Mouse (Mus musculus): ENCODE results near the gene 2010111I01Rik. TPM values are rescaled to one million over a fixed set of nuclear protein-coding genes. Genes with fewer than 3 reads are reported as not detected.

2010111I01Rik gene
- polyA plus RNA-seq, 1 experiment, result 117 TPM

GRCm38 (mm10) chr13:63112043-63112597 lies 147.4 kb downstream of the 2010111I01Rik start:
- H3K4me3 ChIP-seq (ENCODE audit: insufficient read depth, low read length), result no peak overlapping the region
- no peak for TF ChIP-seq POLR2A (IDR thresholded peaks at IDR 0.05; ENCODE audit: extremely low read depth, insufficient read depth, low read length)
- TF ChIP-seq CTCF (IDR thresholded peaks at IDR 0.05; ENCODE audit: extremely low read depth, insufficient read depth, low read length), result no peak
- H3K27ac ChIP-seq (ENCODE audit: insufficient read depth, low read length), result 0 out of 2 replicates have a peak overlapping the region, but pooled peaks have one; percentile 46

GRCm38 (mm10) chr13:63112598-63113372 lies 148.1 kb downstream of the 2010111I01Rik start:
- Histone ChIP-seq H3K27ac (ENCODE audit: insufficient read depth, low read length) (no peak overlapping the region), H3K4me3 (ENCODE audit: insufficient read depth, low read length) (no peak overlapping the region), H3K4me1 (ENCODE audit: control insufficient read depth, insufficient read depth, low read length) (peaks cover 12% of the 10 kb centered on the region)
- TF ChIP-seq POLR2A (IDR thresholded peaks at IDR 0.05; ENCODE audit: extremely low read depth, insufficient read depth, low read length), result no peak

More at GRCm38 (mm10) chr13:63112043-63112597, 147.4 kb downstream of the 2010111I01Rik start:
- peaks cover 12% of the 10 kb centered on the region for H3K4me1 ChIP-seq (ENCODE audit: control insufficient read depth, insufficient read depth, low read length)

- no peak overlapping the region for H3K4me3 ChIP-seq (ENCODE audit: insufficient read depth, low read length)
- TF ChIP-seq CTCF (IDR thresholded peaks at IDR 0.05; ENCODE audit: extremely low read depth, insufficient read depth, low read length) (no peak), POLR2A (IDR thresholded peaks at IDR 0.05; ENCODE audit: extremely low read depth, insufficient read depth, low read length) (no peak)
- peaks cover 8% of the 10 kb centered on the region for H3K4me1 ChIP-seq (ENCODE audit: control insufficient read depth, insufficient read depth, low read length)
- H3K27ac ChIP-seq (ENCODE audit: insufficient read depth, low read length), result no peak overlapping the region
These were observed 149.2 kb downstream of the 2010111I01Rik start for GRCm38 (mm10) chr13:63113881-63114301.

- H3K4me3 ChIP-seq (ENCODE audit: insufficient read depth, low read length), result no peak overlapping the region
- peaks cover 8% of the 10 kb centered on the region for H3K4me1 ChIP-seq (ENCODE audit: control insufficient read depth, insufficient read depth, low read length)
- H3K27ac ChIP-seq (ENCODE audit: insufficient read depth, low read length), result no peak overlapping the region
- TF ChIP-seq POLR2A (IDR thresholded peaks at IDR 0.05; ENCODE audit: extremely low read depth, insufficient read depth, low read length) (no peak), CTCF (IDR thresholded peaks at IDR 0.05; ENCODE audit: extremely low read depth, insufficient read depth, low read length) (no peak)
These were observed 150.6 kb downstream of the 2010111I01Rik start for GRCm38 (mm10) chr13:63115187-63115784.

- H3K27ac ChIP-seq (ENCODE audit: insufficient read depth, low read length), result no peak overlapping the region
- H3K4me1 ChIP-seq (ENCODE audit: control insufficient read depth, insufficient read depth, low read length), result peaks cover 1% of the 10 kb centered on the region; the same call in 1 of the 2 replicates
- TF ChIP-seq POLR2A (IDR thresholded peaks at IDR 0.05; ENCODE audit: extremely low read depth, insufficient read depth, low read length) (no peak), CTCF (IDR thresholded peaks at IDR 0.05; ENCODE audit: extremely low read depth, insufficient read depth, low read length) (no peak)
- H3K4me3 ChIP-seq (ENCODE audit: insufficient read depth, low read length), result no peak overlapping the region
These were observed 152.9 kb downstream of the 2010111I01Rik start for GRCm38 (mm10) chr13:63117495-63118184.

- no peak overlapping the region for H3K4me3 ChIP-seq (ENCODE audit: insufficient read depth, low read length)
- H3K27ac ChIP-seq (ENCODE audit: insufficient read depth, low read length), result no peak overlapping the region
- TF ChIP-seq POLR2A (IDR thresholded peaks at IDR 0.05; ENCODE audit: extremely low read depth, insufficient read depth, low read length) (no peak), CTCF (IDR thresholded peaks at IDR 0.05; ENCODE audit: extremely low read depth, insufficient read depth, low read length) (no peak)
These were observed 154.0 kb downstream of the 2010111I01Rik start for GRCm38 (mm10) chr13:63118682-63119081.

GRCm38 (mm10) chr13:63120296-63120695 lies 155.6 kb downstream of the 2010111I01Rik start:
- Histone ChIP-seq H3K27ac (ENCODE audit: insufficient read depth, low read length) (no peak overlapping the region), H3K4me3 (ENCODE audit: insufficient read depth, low read length) (no peak overlapping the region), H3K4me1 (ENCODE audit: control insufficient read depth, insufficient read depth, low read length) (no peaks in the 10 kb centered on the region)
- TF ChIP-seq CTCF (IDR thresholded peaks at IDR 0.05; ENCODE audit: extremely low read depth, insufficient read depth, low read length) (no peak), POLR2A (IDR thresholded peaks at IDR 0.05; ENCODE audit: extremely low read depth, insufficient read depth, low read length) (no peak)

More at GRCm38 (mm10) chr13:63118682-63119081, 154.0 kb downstream of the 2010111I01Rik start:
- no peaks in the 10 kb centered on the region for H3K4me1 ChIP-seq (ENCODE audit: control insufficient read depth, insufficient read depth, low read length)

GRCm38 (mm10) chr13:63121747-63122146 lies 157.1 kb downstream of the 2010111I01Rik start:
- Histone ChIP-seq H3K4me1 (ENCODE audit: control insufficient read depth, insufficient read depth, low read length) (no peaks in the 10 kb centered on the region), H3K27ac (ENCODE audit: insufficient read depth, low read length) (no peak overlapping the region), H3K4me3 (ENCODE audit: insufficient read depth, low read length) (no peak overlapping the region)
- TF ChIP-seq CTCF (IDR thresholded peaks at IDR 0.05; ENCODE audit: extremely low read depth, insufficient read depth, low read length), result no peak
- TF ChIP-seq POLR2A (IDR thresholded peaks at IDR 0.05; ENCODE audit: extremely low read depth, insufficient read depth, low read length), result no peak

GRCm38 (mm10) chr13:63126206-63126605 lies 161.5 kb downstream of the 2010111I01Rik start:
- no peak for TF ChIP-seq POLR2A (IDR thresholded peaks at IDR 0.05; ENCODE audit: extremely low read depth, insufficient read depth, low read length)
- TF ChIP-seq CTCF (IDR thresholded peaks at IDR 0.05; ENCODE audit: extremely low read depth, insufficient read depth, low read length), result no peak
- Histone ChIP-seq H3K4me1 (ENCODE audit: control insufficient read depth, insufficient read depth, low read length) (no peaks in the 10 kb centered on the region), H3K27ac (ENCODE audit: insufficient read depth, low read length) (no peak overlapping the region), H3K4me3 (ENCODE audit: insufficient read depth, low read length) (no peak overlapping the region)
